Mouse (Mus musculus): ENCODE measurements around the gene Col6a5. TPM values are rescaled to one million over a fixed set of nuclear protein-coding genes. Genes with fewer than 3 reads are reported as not detected.

Gene Col6a5
- polyA plus RNA-seq, 1 experiment from 2014 or later = 0.05 TPM

- Histone ChIP-seq H3K9ac (ENCODE audit: low read length) (no peak overlapping the region), H3K4me1 (ENCODE audit: control insufficient read depth in 2 of 2, insufficient read depth in 2 of 2, low read length in 2 of 2) (no peaks in the 10 kb centered on the region), H3K9me3 (ENCODE audit: control insufficient read depth, low read length) (no peaks in the 10 kb centered on the region), H3K4me2 (ENCODE audit: low read length) (no peak overlapping the region), H3K27me3 (ENCODE audit: control insufficient read depth, insufficient read depth, low read length) (no peaks in the 10 kb centered on the region), H3K36me3 (ENCODE audit: control insufficient read depth, insufficient read depth, low read length) (no peaks in the 10 kb centered on the region), H3K27ac (replicated peaks in 1 of 2; ENCODE audit: control insufficient read depth in 1 of 2, insufficient read depth in 1 of 2, low read depth in 2 of 2, low read length in 2 of 2) (no peak overlapping the region), H3K4me3 (ENCODE audit: control insufficient read depth in 1 of 2, insufficient read depth in 1 of 2, low read depth in 1 of 2, low read length in 2 of 2) (no peak overlapping the region)
- 96% methylated on average over 1 of the region's 1 CpGs for WGBS
- no peak for ATAC-seq (ENCODE audit: insufficient number of reproducible peaks, insufficient read depth, low FRiP score, low read depth)
These were observed 10.7 kb downstream of the Col6a5 start for GRCm38 (mm10) chr9:105949755-105950154.

- Histone ChIP-seq H3K4me3 (ENCODE audit: control insufficient read depth in 1 of 2, insufficient read depth in 1 of 2, low read depth in 1 of 2, low read length in 2 of 2) (no peak overlapping the region), H3K9me3 (ENCODE audit: control insufficient read depth, low read length) (no peaks in the 10 kb centered on the region), H3K27ac (replicated peaks in 1 of 2; ENCODE audit: control insufficient read depth in 1 of 2, insufficient read depth in 1 of 2, low read depth in 2 of 2, low read length in 2 of 2) (no peak overlapping the region), H3K4me2 (ENCODE audit: low read length) (no peak overlapping the region), H3K9ac (ENCODE audit: low read length) (no peak overlapping the region), H3K4me1 (ENCODE audit: control insufficient read depth in 2 of 2, insufficient read depth in 2 of 2, low read length in 2 of 2) (no peaks in the 10 kb centered on the region), H3K36me3 (ENCODE audit: control insufficient read depth, insufficient read depth, low read length) (no peaks in the 10 kb centered on the region), H3K27me3 (ENCODE audit: control insufficient read depth, insufficient read depth, low read length) (no peaks in the 10 kb centered on the region)
- ATAC-seq (ENCODE audit: insufficient number of reproducible peaks, insufficient read depth, low FRiP score, low read depth) = no peak
- 80% methylated on average over 3 of the region's 3 CpGs for WGBS
These were observed 12.9 kb downstream of the Col6a5 start for GRCm38 (mm10) chr9:105947577-105947976.

GRCm38 (mm10) chr9:105933816-105934215 lies 26.6 kb downstream of the Col6a5 start:
- Histone ChIP-seq H3K27ac (replicated peaks in 1 of 2; ENCODE audit: control insufficient read depth in 1 of 2, insufficient read depth in 1 of 2, low read depth in 2 of 2, low read length in 2 of 2) (no peak overlapping the region), H3K27me3 (ENCODE audit: control insufficient read depth, insufficient read depth, low read length) (no peaks in the 10 kb centered on the region), H3K4me1 (ENCODE audit: control insufficient read depth in 2 of 2, insufficient read depth in 2 of 2, low read length in 2 of 2) (no peaks in the 10 kb centered on the region), H3K4me2 (ENCODE audit: low read length) (no peak overlapping the region), H3K9me3 (ENCODE audit: control insufficient read depth, low read length) (no peaks in the 10 kb centered on the region), H3K36me3 (ENCODE audit: control insufficient read depth, insufficient read depth, low read length) (no peaks in the 10 kb centered on the region), H3K4me3 (ENCODE audit: control insufficient read depth in 1 of 2, insufficient read depth in 1 of 2, low read depth in 1 of 2, low read length in 2 of 2) (no peak overlapping the region), H3K9ac (ENCODE audit: low read length) (no peak overlapping the region)
- 67% methylated on average over 6 of the region's 6 CpGs for WGBS
- ATAC-seq (ENCODE audit: insufficient number of reproducible peaks, insufficient read depth, low FRiP score, low read depth) = no peak

GRCm38 (mm10) chr9:105929287-105929686 lies 31.2 kb downstream of the Col6a5 start:
- Histone ChIP-seq H3K36me3 (ENCODE audit: control insufficient read depth, insufficient read depth, low read length) (no peaks in the 10 kb centered on the region), H3K9me3 (ENCODE audit: control insufficient read depth, low read length) (no peaks in the 10 kb centered on the region), H3K4me2 (ENCODE audit: low read length) (no peak overlapping the region), H3K9ac (ENCODE audit: low read length) (no peak overlapping the region), H3K27me3 (ENCODE audit: control insufficient read depth, insufficient read depth, low read length) (no peaks in the 10 kb centered on the region), H3K27ac (replicated peaks in 1 of 2; ENCODE audit: control insufficient read depth in 1 of 2, insufficient read depth in 1 of 2, low read depth in 2 of 2, low read length in 2 of 2) (no peak overlapping the region), H3K4me1 (ENCODE audit: control insufficient read depth in 2 of 2, insufficient read depth in 2 of 2, low read length in 2 of 2) (no peaks in the 10 kb centered on the region), H3K4me3 (ENCODE audit: control insufficient read depth in 1 of 2, insufficient read depth in 1 of 2, low read depth in 1 of 2, low read length in 2 of 2) (no peak overlapping the region)
- 64% methylated on average over 4 of the region's 4 CpGs for WGBS
- ATAC-seq (ENCODE audit: insufficient number of reproducible peaks, insufficient read depth, low FRiP score, low read depth) = no peak

GRCm38 (mm10) chr9:105928406-105929071 lies 31.9 kb downstream of the Col6a5 start:
- H3K36me3 ChIP-seq (ENCODE audit: control insufficient read depth, insufficient read depth, low read length) = no peaks in the 10 kb centered on the region
- 73% methylated on average over 6 of the region's 6 CpGs for WGBS
- no peaks in the 10 kb centered on the region for H3K9me3 ChIP-seq (ENCODE audit: control insufficient read depth, low read length)
- ATAC-seq (ENCODE audit: insufficient number of reproducible peaks, insufficient read depth, low FRiP score, low read depth) = no peak
- H3K4me3 ChIP-seq (ENCODE audit: control insufficient read depth in 1 of 2, insufficient read depth in 1 of 2, low read depth in 1 of 2, low read length in 2 of 2) = no peak overlapping the region
- no peaks in the 10 kb centered on the region for H3K4me1 ChIP-seq (ENCODE audit: control insufficient read depth in 2 of 2, insufficient read depth in 2 of 2, low read length in 2 of 2)
- H3K4me2 ChIP-seq (ENCODE audit: low read length) = no peak overlapping the region
- no peak overlapping the region for H3K27ac ChIP-seq (replicated peaks in 1 of 2; ENCODE audit: control insufficient read depth in 1 of 2, insufficient read depth in 1 of 2, low read depth in 2 of 2, low read length in 2 of 2)
- H3K9ac ChIP-seq (ENCODE audit: low read length) = no peak overlapping the region
- H3K27me3 ChIP-seq (ENCODE audit: control insufficient read depth, insufficient read depth, low read length) = no peaks in the 10 kb centered on the region

GRCm38 (mm10) chr9:105923659-105924058 lies 36.8 kb downstream of the Col6a5 start:
- WGBS = 50% methylated on average over 2 of the region's 2 CpGs
- no peak for ATAC-seq (ENCODE audit: insufficient number of reproducible peaks, insufficient read depth, low FRiP score, low read depth)
- H3K9ac ChIP-seq (ENCODE audit: low read length) = no peak overlapping the region

GRCm38 (mm10) chr9:105915186-105915585 lies 45.3 kb downstream of the Col6a5 start:
- Histone ChIP-seq H3K9me3 (ENCODE audit: control insufficient read depth, low read length) (no peaks in the 10 kb centered on the region), H3K27me3 (ENCODE audit: control insufficient read depth, insufficient read depth, low read length) (no peaks in the 10 kb centered on the region), H3K27ac (replicated peaks in 1 of 2; ENCODE audit: control insufficient read depth in 1 of 2, insufficient read depth in 1 of 2, low read depth in 2 of 2, low read length in 2 of 2) (no peak overlapping the region), H3K36me3 (ENCODE audit: control insufficient read depth, insufficient read depth, low read length) (no peaks in the 10 kb centered on the region), H3K4me1 (ENCODE audit: control insufficient read depth in 2 of 2, insufficient read depth in 2 of 2, low read length in 2 of 2) (no peaks in the 10 kb centered on the region), H3K9ac (ENCODE audit: low read length) (no peak overlapping the region), H3K4me3 (ENCODE audit: control insufficient read depth in 1 of 2, insufficient read depth in 1 of 2, low read depth in 1 of 2, low read length in 2 of 2) (no peak overlapping the region), H3K4me2 (ENCODE audit: low read length) (no peak overlapping the region)
- no peak for ATAC-seq (ENCODE audit: insufficient number of reproducible peaks, insufficient read depth, low FRiP score, low read depth)
- 21% methylated on average over 4 of the region's 4 CpGs for WGBS

More at GRCm38 (mm10) chr9:105923659-105924058, 36.8 kb downstream of the Col6a5 start:
- Histone ChIP-seq H3K36me3 (ENCODE audit: control insufficient read depth, insufficient read depth, low read length) (no peaks in the 10 kb centered on the region), H3K27me3 (ENCODE audit: control insufficient read depth, insufficient read depth, low read length) (no peaks in the 10 kb centered on the region), H3K27ac (replicated peaks in 1 of 2; ENCODE audit: control insufficient read depth in 1 of 2, insufficient read depth in 1 of 2, low read depth in 2 of 2, low read length in 2 of 2) (no peak overlapping the region), H3K4me2 (ENCODE audit: low read length) (no peak overlapping the region), H3K4me1 (ENCODE audit: control insufficient read depth in 2 of 2, insufficient read depth in 2 of 2, low read length in 2 of 2) (no peaks in the 10 kb centered on the region), H3K9me3 (ENCODE audit: control insufficient read depth, low read length) (no peaks in the 10 kb centered on the region), H3K4me3 (ENCODE audit: control insufficient read depth in 1 of 2, insufficient read depth in 1 of 2, low read depth in 1 of 2, low read length in 2 of 2) (no peak overlapping the region)

GRCm38 (mm10) chr9:105910166-105910565 lies 50.3 kb downstream of the Col6a5 start:
- Histone ChIP-seq H3K27me3 (ENCODE audit: control insufficient read depth, insufficient read depth, low read length) (no peaks in the 10 kb centered on the region), H3K4me1 (ENCODE audit: control insufficient read depth in 2 of 2, insufficient read depth in 2 of 2, low read length in 2 of 2) (no peaks in the 10 kb centered on the region), H3K4me2 (ENCODE audit: low read length) (no peak overlapping the region), H3K27ac (replicated peaks in 1 of 2; ENCODE audit: control insufficient read depth in 1 of 2, insufficient read depth in 1 of 2, low read depth in 2 of 2, low read length in 2 of 2) (no peak overlapping the region), H3K36me3 (ENCODE audit: control insufficient read depth, insufficient read depth, low read length) (no peaks in the 10 kb centered on the region), H3K4me3 (ENCODE audit: control insufficient read depth in 1 of 2, insufficient read depth in 1 of 2, low read depth in 1 of 2, low read length in 2 of 2) (no peak overlapping the region), H3K9ac (ENCODE audit: low read length) (no peak overlapping the region), H3K9me3 (ENCODE audit: control insufficient read depth, low read length) (no peaks in the 10 kb centered on the region)
- ATAC-seq (ENCODE audit: insufficient number of reproducible peaks, insufficient read depth, low FRiP score, low read depth) = no peak
- 73% methylated on average over 2 of the region's 2 CpGs for WGBS

Measured in heart, embryonic 14.5 days (tissue).